In the genomic region with DNA sequence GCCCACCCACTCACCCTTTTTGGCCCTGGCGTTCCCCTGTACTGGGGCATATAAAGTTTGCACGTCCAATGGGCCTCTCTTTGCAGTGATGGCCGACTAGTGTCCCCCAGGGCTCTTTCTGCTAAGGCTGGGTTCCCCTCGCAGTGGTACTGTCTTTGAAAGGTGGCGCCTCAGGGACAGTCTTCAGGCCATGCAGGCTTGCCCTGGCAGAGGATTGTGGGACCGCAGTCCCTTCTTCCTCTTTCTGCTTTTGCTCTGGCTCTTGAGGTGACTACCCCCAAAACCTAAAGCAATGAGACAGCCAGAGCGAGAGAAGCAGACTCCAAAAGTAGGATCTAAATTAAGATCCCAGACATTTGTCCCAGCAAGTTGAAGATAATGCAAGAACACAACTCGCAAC, we compare ENCODE assay signal across 31 mouse cellular contexts.
DNase-seq lines count a peak whose midpoint lies in the region; ATAC-seq and TF ChIP-seq lines count a peak whose summit lies in the region.
"Had no signal": no experiment of that assay in that cellular context is flagged by ENCODE, and none has a peak within 500 bp of the region (broad histone marks: within the 10 kb centered on the region; RNA-seq: fewer than 3 reads in every experiment).

No protein-coding gene starts in this region.

- no peak for TF ChIP-seq CTCF in MEL (IDR thresholded peaks at IDR 0.05 in 2 of 3, conservative IDR thresholded peaks at IDR 0.05 in 1 of 3; ENCODE audit: control insufficient read depth in 1 of 3, insufficient read depth in 1 of 3, low read depth in 2 of 3, low read length in 3 of 3, poor library complexity in 1 of 3, severe bottlenecking in 1 of 3)

- H3K4me1 ChIP-seq in MEL (ENCODE audit: control insufficient read depth in 1 of 2, insufficient read depth in 2 of 2, low read length in 2 of 2), result peaks cover 6 to 35% of the 10 kb centered on the region in 2 experiments
- H3K4me1 ChIP-seq in midbrain, embryonic 11.5 days (ENCODE audit: control insufficient read depth, insufficient read depth, low read length), result no peaks in the 10 kb centered on the region
- H3K4me1 ChIP-seq: forebrain, embryonic 12.5 days; heart, embryonic 10.5 days; hindbrain, embryonic 10.5 days; hindbrain, embryonic 15.5 days; limb, embryonic 12.5 days; lung, embryonic 15.5 days; midbrain, embryonic 15.5 days; neural tube, embryonic 15.5 days had no signal

- peaks cover 2% of the 10 kb centered on the region for H3K79me2 ChIP-seq in MEL (ENCODE audit: control insufficient read depth, insufficient read depth, low read length, poor library complexity)

- TF ChIP-seq EP300 in MEL (IDR thresholded peaks at IDR 0.05; ENCODE audit: low read depth in 1 of 2, low read length in 2 of 2), result no peak

- DNase-seq in spleen, postnatal 36 days (ENCODE audit: low spot score in 2 of 2), result peak; percentile 75
- no peak for DNase-seq in spleen, adult 12 weeks (ENCODE audit: low spot score)
- peak; percentile 61 for DNase-seq in MEL (ENCODE audit: low read depth, low spot score)
- no peak for DNase-seq in frontal cortex, postnatal 25 days (ENCODE audit: low spot score in 2 of 2)
- no peak for DNase-seq in ovary, adult 18-20 months (ENCODE audit: low spot score)
- DNase-seq in midbrain, embryonic 11.5 days (ENCODE audit: low spot score, missing footprints), result no peak
- DNase-seq: adrenal gland, postnatal 10 days; cerebellum, adult 11 months; cerebellum, adult 9-10 months; forebrain, postnatal 0 days; gastrocnemius, postnatal 10 days; kidney, adult 18-20 months; kidney, postnatal 36 days; right cerebral cortex, adult 18-20 months; right cerebral cortex, postnatal 4 days; thymus, postnatal 4 days had no signal

- no peak for TF ChIP-seq POLR2A in MEL (IDR thresholded peaks at IDR 0.05; ENCODE audit: control insufficient read depth in 1 of 2, insufficient read depth in 1 of 2, low read depth in 1 of 2, low read length in 2 of 2, poor library complexity in 1 of 2)

- H3K36me3 ChIP-seq in MEL (ENCODE audit: control insufficient read depth in 1 of 2, insufficient read depth in 2 of 2, low read length in 2 of 2), result peaks cover 0 to 45% of the 10 kb centered on the region in 2 experiments; a peak in 2 of 4 replicates
- H3K36me3 ChIP-seq in midbrain, embryonic 11.5 days (ENCODE audit: control insufficient read depth, insufficient read depth, low read length), result no peaks in the 10 kb centered on the region
- H3K36me3 ChIP-seq: forebrain, embryonic 12.5 days; hindbrain, embryonic 10.5 days; hindbrain, embryonic 15.5 days; limb, embryonic 12.5 days; liver, embryonic 15.5 days; lung, embryonic 15.5 days; midbrain, embryonic 15.5 days; neural tube, embryonic 15.5 days had no signal

- WGBS in midbrain, embryonic 11.5 days, result 85% methylated on average over 8 of the region's 8 CpGs

- TF ChIP-seq RAD21 in MEL (IDR thresholded peaks at IDR 0.05; ENCODE audit: low read depth, low read length), result no peak

- peak; percentile 65 for ATAC-seq in megakaryocyte, adult 5-6 weeks (ENCODE audit: poor library complexity, severe bottlenecking)
- ATAC-seq in midbrain, embryonic 11.5 days (ENCODE audit: low FRiP score), result no peak
- ATAC-seq: forebrain, postnatal 0 days; midbrain, embryonic 15.5 days; Patski had no signal

- peak overlapping the region; percentile 18; the same call in 1 of the 2 replicates for H3K9ac ChIP-seq in MEL (ENCODE audit: control insufficient read depth, low read depth, low read length, poor library complexity, severe bottlenecking)
- H3K9ac ChIP-seq in midbrain, embryonic 11.5 days (ENCODE audit: low read length), result no peak overlapping the region
- H3K9ac ChIP-seq: forebrain, embryonic 12.5 days; forebrain, postnatal 0 days; hindbrain, embryonic 15.5 days; limb, embryonic 12.5 days; liver, embryonic 15.5 days; lung, embryonic 15.5 days; midbrain, embryonic 15.5 days; neural tube, embryonic 15.5 days had no signal

- H3K4me3 ChIP-seq in MEL (ENCODE audit: control insufficient read depth in 1 of 2, insufficient read depth in 1 of 2, low read depth in 2 of 2, low read length in 2 of 2), result no peak overlapping the region
- H3K4me3 ChIP-seq in midbrain, embryonic 11.5 days (ENCODE audit: low read depth, low read length), result no peak overlapping the region
- H3K4me3 ChIP-seq: erythroblast, embryonic 14.5 days; forebrain, embryonic 12.5 days; heart, embryonic 10.5 days; hindbrain, embryonic 10.5 days; hindbrain, embryonic 15.5 days; layer of hippocampus, adult 2 months; left cerebral cortex, adult 2 months; limb, embryonic 12.5 days; liver, embryonic 15.5 days; lung, embryonic 15.5 days; midbrain, embryonic 15.5 days; neural tube, embryonic 15.5 days had no signal

- H3K9me3 ChIP-seq in MEL (replicated peaks; ENCODE audit: insufficient read depth, low read length), result no peaks in the 10 kb centered on the region
- H3K9me3 ChIP-seq in midbrain, embryonic 11.5 days (ENCODE audit: control insufficient read depth, low read length), result no peaks in the 10 kb centered on the region
- H3K9me3 ChIP-seq: forebrain, embryonic 12.5 days; heart, embryonic 10.5 days; hindbrain, embryonic 10.5 days; hindbrain, embryonic 15.5 days; limb, embryonic 12.5 days; liver, embryonic 15.5 days; lung, embryonic 15.5 days; midbrain, embryonic 15.5 days; neural tube, embryonic 15.5 days had no signal

- no peaks in the 10 kb centered on the region for H3K27me3 ChIP-seq in MEL (ENCODE audit: control insufficient read depth in 1 of 2, insufficient read depth in 2 of 2, low read length in 2 of 2)
- H3K27me3 ChIP-seq in midbrain, embryonic 11.5 days (ENCODE audit: control insufficient read depth, insufficient read depth, low read length), result no peaks in the 10 kb centered on the region
- H3K27me3 ChIP-seq: CH12.LX; forebrain, embryonic 12.5 days; hindbrain, embryonic 15.5 days; limb, embryonic 12.5 days; liver, embryonic 15.5 days; lung, embryonic 15.5 days; midbrain, embryonic 15.5 days; neural tube, embryonic 15.5 days; Patski had no signal

- H3K27ac ChIP-seq in MEL (ENCODE audit: control insufficient read depth, low read depth, low read length), result 0 out of 2 replicates have a peak overlapping the region, but pooled peaks have one; percentile 25
- H3K27ac ChIP-seq in midbrain, embryonic 11.5 days (ENCODE audit: low read depth, low read length), result no peak overlapping the region
- H3K27ac ChIP-seq: forebrain, embryonic 12.5 days; heart, embryonic 10.5 days; hindbrain, embryonic 10.5 days; hindbrain, embryonic 15.5 days; limb, embryonic 12.5 days; liver, embryonic 15.5 days; lung, embryonic 15.5 days; midbrain, embryonic 15.5 days; neural tube, embryonic 15.5 days had no signal

- H3K4me2 ChIP-seq in midbrain, embryonic 11.5 days, result no peak overlapping the region
- H3K4me2 ChIP-seq: forebrain, embryonic 12.5 days; hindbrain, embryonic 15.5 days; limb, embryonic 12.5 days; liver, embryonic 15.5 days; lung, embryonic 15.5 days; midbrain, embryonic 15.5 days; neural tube, embryonic 15.5 days had no signal

TF ChIP-seq in MEL, 35 proteins besides CTCF, POLR2A, EP300 and RAD21:
- TF ChIP-seq MEF2A (IDR thresholded peaks at IDR 0.05; ENCODE audit: extremely low read depth, insufficient replicate concordance, low read depth, low read length, poor library complexity, severe bottlenecking) (no peak), SIN3A (IDR thresholded peaks at IDR 0.05; ENCODE audit: low read length) (no peak), POLR2AphosphoS5 (IDR thresholded peaks at IDR 0.05; ENCODE audit: borderline replicate concordance, low read depth, low read length) (no peak), ELF1 (IDR thresholded peaks at IDR 0.05; ENCODE audit: low read depth, low read length) (no peak), TBP (IDR thresholded peaks at IDR 0.05; ENCODE audit: low read depth, low read length) (no peak), ZKSCAN1 (IDR thresholded peaks at IDR 0.05; ENCODE audit: low read depth, low read length) (no peak), GATA1 (IDR thresholded peaks at IDR 0.05; ENCODE audit: low read depth, low read length) (no peak)

Comparison
In these comparisons a context has a peak if more than half of its experiments do, and no peak if none do; other contexts are left out.
1. DNase-seq: peak in spleen, postnatal 36 days (2 of 2) and MEL (single experiment); none in spleen, adult 12 weeks (single experiment), frontal cortex, postnatal 25 days (0 of 2), ovary, adult 18-20 months (single experiment) and midbrain, embryonic 11.5 days (single experiment).